Mouse (Mus musculus) stomach, embryonic 15.5 days (tissue): ENCODE results near the gene Cyp39a1. TPM values are rescaled to one million over a fixed set of nuclear protein-coding genes. Genes with fewer than 3 reads are reported as not detected.

Source experiments
- ATAC-seq: fragments of 200-750 bp; cut with Nextera tagmentation; 2 replicates; pipeline ENCODE4 v1.8.0; 2017; ENCODE audit warnings: low read depth, moderate number of reproducible peaks, moderate TSS enrichment; ENCODE audit not compliant: insufficient read depth, low FRiP score
- H3K27ac ChIP-seq: fragments of 300-500 bp; sonication (generic); 2 replicates; pipeline ENCODE4 v1.5.1; 2015; ENCODE audit warnings: mild to moderate bottlenecking, inconsistent platforms
- H3K27me3 ChIP-seq: fragments of 300-500 bp; sonication (generic); replicated peaks from 2 replicates; pipeline ENCODE4 v1.6.1; 2015; ENCODE audit warnings: inconsistent platforms
- H3K36me3 ChIP-seq: fragments of 300-500 bp; sonication (generic); 2 replicates; pipeline ENCODE4 v1.6.1; 2015; ENCODE audit warnings: inconsistent platforms
- H3K4me1 ChIP-seq: fragments of 300-500 bp; sonication (generic); 2 replicates; pipeline ENCODE4 v1.6.1; 2015; ENCODE audit warnings: inconsistent platforms
- H3K4me2 ChIP-seq: fragments of 300-500 bp; sonication (generic); 2 replicates; pipeline ENCODE4 v1.6.1; 2015; ENCODE audit warnings: mild to moderate bottlenecking, inconsistent platforms
- H3K4me3 ChIP-seq: fragments of 300-500 bp; sonication (generic); replicated peaks from 2 replicates; pipeline ENCODE4 v1.5.1; 2015; ENCODE audit warnings: inconsistent platforms
- H3K9ac ChIP-seq: fragments of 300-500 bp; sonication (generic); 2 replicates; pipeline ENCODE4 v1.6.1; 2015; ENCODE audit warnings: inconsistent platforms
- H3K9me3 ChIP-seq: fragments of 300-500 bp; sonication (generic); 2 replicates; pipeline ENCODE4 v1.6.1; 2016; ENCODE audit warnings: inconsistent platforms
- WGBS: fragments of 180-500 bp; shearing (Covaris S2); methylation state at CpG from one replicate; pipeline ENCODE4 v1.1.7; 2015; 5-methylcytosine and 5-hydroxymethylcytosine counted together
- polyA plus RNA-seq: library from polyadenylated mRNA; unstranded; fragments of >200 nt; fragmentation: Nextera tagmentation; extraction: Ambion mirVana; gene quantifications from 2 replicates; pipeline ENCODE4 v1.2.1, GENCODE M21; 2015

Cyp39a1 gene
- polyA plus RNA-seq, 1 experiment from 2014 or later = 24.5 TPM

GRCm38 (mm10) chr17:43689591-43689990 is 22.4 kb downstream of the Cyp39a1 start:
- H3K27ac ChIP-seq = no peak overlapping the region
- H3K27me3 ChIP-seq = no peaks in the 10 kb centered on the region
- H3K4me2 ChIP-seq = no peak overlapping the region
- H3K4me1 ChIP-seq = no peaks in the 10 kb centered on the region
- H3K36me3 ChIP-seq = no peaks in the 10 kb centered on the region
- H3K9me3 ChIP-seq = no peaks in the 10 kb centered on the region
- 66% methylated on average over 9 of the region's 9 CpGs for WGBS
- no peak overlapping the region for H3K9ac ChIP-seq
- no peak for ATAC-seq
- no peak overlapping the region for H3K4me3 ChIP-seq

- H3K9ac ChIP-seq = no peak overlapping the region
- no peak for ATAC-seq
These were observed 31.9 kb downstream of the Cyp39a1 start for GRCm38 (mm10) chr17:43698997-43699649.

GRCm38 (mm10) chr17:43701060-43701459 is 33.8 kb downstream of the Cyp39a1 start:
- Histone ChIP-seq H3K27me3 (no peaks in the 10 kb centered on the region), H3K4me2 (no peak overlapping the region), H3K9ac (no peak overlapping the region), H3K36me3 (peaks cover 5% of the 10 kb centered on the region; the same call in 1 of the 2 replicates), H3K4me1 (no peaks in the 10 kb centered on the region), H3K4me3 (no peak overlapping the region), H3K27ac (no peak overlapping the region), H3K9me3 (no peaks in the 10 kb centered on the region)
- 69% methylated on average over 6 of the region's 6 CpGs for WGBS
- no peak for ATAC-seq

More at GRCm38 (mm10) chr17:43698997-43699649, 31.9 kb downstream of the Cyp39a1 start:
- Histone ChIP-seq H3K36me3 (peaks cover 5% of the 10 kb centered on the region; the same call in 1 of the 2 replicates), H3K4me2 (no peak overlapping the region), H3K4me1 (no peaks in the 10 kb centered on the region), H3K4me3 (no peak overlapping the region), H3K27ac (no peak overlapping the region), H3K9me3 (no peaks in the 10 kb centered on the region), H3K27me3 (no peaks in the 10 kb centered on the region)
- WGBS = 45% methylated on average over 14 of the region's 14 CpGs

GRCm38 (mm10) chr17:43704216-43704930 is 37.1 kb downstream of the Cyp39a1 start:
- no peak overlapping the region for H3K4me3 ChIP-seq
- no peak overlapping the region for H3K4me2 ChIP-seq
- H3K9me3 ChIP-seq = no peaks in the 10 kb centered on the region
- ATAC-seq = no peak
- 85% methylated on average over 12 of the region's 12 CpGs for WGBS
- H3K4me1 ChIP-seq = no peaks in the 10 kb centered on the region
- H3K27ac ChIP-seq = no peak overlapping the region
- H3K9ac ChIP-seq = no peak overlapping the region
- 0 out of 2 replicates have a peak, but pooled peaks cover 5% of the 10 kb centered on the region for H3K36me3 ChIP-seq
- no peaks in the 10 kb centered on the region for H3K27me3 ChIP-seq

- no peak for ATAC-seq
- Histone ChIP-seq H3K4me1 (no peaks in the 10 kb centered on the region), H3K27me3 (no peaks in the 10 kb centered on the region), H3K4me3 (no peak overlapping the region), H3K27ac (no peak overlapping the region), H3K9ac (no peak overlapping the region), H3K9me3 (no peaks in the 10 kb centered on the region), H3K36me3 (0 out of 2 replicates have a peak, but pooled peaks cover 5% of the 10 kb centered on the region), H3K4me2 (no peak overlapping the region)
- WGBS = 88% methylated on average over 3 of the region's 3 CpGs
These were observed 39.5 kb downstream of the Cyp39a1 start for GRCm38 (mm10) chr17:43706749-43707148.

GRCm38 (mm10) chr17:43707254-43707653 is 40.0 kb downstream of the Cyp39a1 start:
- Histone ChIP-seq H3K36me3 (0 out of 2 replicates have a peak, but pooled peaks cover 5% of the 10 kb centered on the region), H3K4me1 (no peaks in the 10 kb centered on the region), H3K27ac (no peak overlapping the region), H3K9ac (no peak overlapping the region), H3K9me3 (no peaks in the 10 kb centered on the region), H3K4me3 (no peak overlapping the region), H3K4me2 (no peak overlapping the region), H3K27me3 (no peaks in the 10 kb centered on the region)
- no peak for ATAC-seq
- 74% methylated on average over 3 of the region's 3 CpGs for WGBS

- 0 out of 2 replicates have a peak, but pooled peaks cover 5% of the 10 kb centered on the region for H3K36me3 ChIP-seq
- 72% methylated on average over 7 of the region's 7 CpGs for WGBS
- no peak overlapping the region for H3K4me3 ChIP-seq
- no peak for ATAC-seq
- no peaks in the 10 kb centered on the region for H3K9me3 ChIP-seq
- H3K4me2 ChIP-seq = no peak overlapping the region
- no peaks in the 10 kb centered on the region for H3K4me1 ChIP-seq
- H3K27me3 ChIP-seq = no peaks in the 10 kb centered on the region
- H3K9ac ChIP-seq = no peak overlapping the region
- H3K27ac ChIP-seq = no peak overlapping the region
These were observed 44.5 kb downstream of the Cyp39a1 start for GRCm38 (mm10) chr17:43711557-43712352.

GRCm38 (mm10) chr17:43714191-43714590 is 47.0 kb downstream of the Cyp39a1 start:
- Histone ChIP-seq H3K4me2 (no peak overlapping the region), H3K9ac (no peak overlapping the region), H3K9me3 (no peaks in the 10 kb centered on the region), H3K27me3 (no peaks in the 10 kb centered on the region), H3K4me3 (no peak overlapping the region), H3K27ac (no peak overlapping the region), H3K36me3 (no peaks in the 10 kb centered on the region), H3K4me1 (no peaks in the 10 kb centered on the region)
- WGBS = 51% methylated on average over 3 of the region's 3 CpGs
- no peak for ATAC-seq

- no peaks in the 10 kb centered on the region for H3K4me1 ChIP-seq
- 68% methylated on average over 7 of the region's 7 CpGs for WGBS
- H3K9me3 ChIP-seq = no peaks in the 10 kb centered on the region
- ATAC-seq = no peak
- no peak overlapping the region for H3K27ac ChIP-seq
- H3K4me2 ChIP-seq = no peak overlapping the region
- no peak overlapping the region for H3K4me3 ChIP-seq
- H3K9ac ChIP-seq = no peak overlapping the region
- no peaks in the 10 kb centered on the region for H3K27me3 ChIP-seq
- H3K36me3 ChIP-seq = no peaks in the 10 kb centered on the region
These were observed 49.4 kb downstream of the Cyp39a1 start for GRCm38 (mm10) chr17:43716601-43717000.

- no peak overlapping the region for H3K4me3 ChIP-seq
- no peaks in the 10 kb centered on the region for H3K9me3 ChIP-seq
- ATAC-seq = no peak
- no peak overlapping the region for H3K9ac ChIP-seq
- WGBS = 78% methylated on average over 3 of the region's 3 CpGs
- no peaks in the 10 kb centered on the region for H3K4me1 ChIP-seq
- no peak overlapping the region for H3K27ac ChIP-seq
- no peaks in the 10 kb centered on the region for H3K27me3 ChIP-seq
- H3K4me2 ChIP-seq = no peak overlapping the region
- H3K36me3 ChIP-seq = no peaks in the 10 kb centered on the region
These were observed 52.2 kb downstream of the Cyp39a1 start for GRCm38 (mm10) chr17:43719401-43719800.

- H3K36me3 ChIP-seq = no peaks in the 10 kb centered on the region
- 94% methylated on average over 2 of the region's 2 CpGs for WGBS
- no peaks in the 10 kb centered on the region for H3K9me3 ChIP-seq
- H3K27ac ChIP-seq = no peak overlapping the region
- ATAC-seq = no peak
- H3K4me1 ChIP-seq = no peaks in the 10 kb centered on the region
- H3K9ac ChIP-seq = no peak overlapping the region
- H3K4me3 ChIP-seq = no peak overlapping the region
- no peak overlapping the region for H3K4me2 ChIP-seq
- H3K27me3 ChIP-seq = no peaks in the 10 kb centered on the region
These were observed 57.3 kb downstream of the Cyp39a1 start for GRCm38 (mm10) chr17:43724480-43724879.

GRCm38 (mm10) chr17:43731327-43731726 is 64.1 kb downstream of the Cyp39a1 start:
- Histone ChIP-seq H3K4me2 (no peak overlapping the region), H3K9me3 (no peaks in the 10 kb centered on the region), H3K9ac (no peak overlapping the region), H3K4me1 (no peaks in the 10 kb centered on the region), H3K27ac (no peak overlapping the region), H3K27me3 (no peaks in the 10 kb centered on the region), H3K4me3 (no peak overlapping the region), H3K36me3 (no peaks in the 10 kb centered on the region)
- ATAC-seq = no peak
- whole genome bisulfite sequencing = 51% methylated on average over 8 of the region's 8 CpGs
